Mouse (Mus musculus) monocyte, adult 59 days (primary cell): Measurements from ENCODE around the gene Scaf11. TPM values are rescaled to one million over a fixed set of nuclear protein-coding genes. Genes with fewer than 3 reads are reported as not detected.

Experiments
- total RNA-seq, 2 experiments: library from RNA; stranded (reverse); gene quantifications; one replicate each; pipeline ENCODE4 v1.2.4; 2023

Gene Scaf11
- 10 to 100 TPM; 78.8 to 85.4 TPM for total RNA-seq

GRCm38 (mm10) chr15:96460730-96461540 lies at the start of gene Scaf11:
Scaf11 (minus strand) TSS chr15:96460843.

Other genes with a start within 250 kb of the Scaf11 start
- 10 to 100 TPM; 47.1 to 48.6 TPM for gene Arid2, start 173.3 kb downstream of the Scaf11 start, total RNA-seq
- 100 to 1,000 TPM; 152 to 165 TPM for gene Slc38a1, start 182.1 kb upstream of the Scaf11 start, total RNA-seq
- gene Slc38a2, start 238.9 kb upstream of the Scaf11 start, total RNA-seq: 100 to 1,000 TPM; 115 to 116 TPM